Mouse (Mus musculus) cerebellum, adult 2 months (tissue): ENCODE results near the gene Cilp.

Experiments
- CTCF ChIP-seq: fragments of 200-500 bp; IDR thresholded peaks from 2 replicates; pipeline ENCODE4 v1.5.1; 2011; ENCODE audit warnings: low read depth, mild to moderate bottlenecking, control low read depth, low read length, moderate library complexity, borderline replicate concordance; ENCODE audit not compliant: insufficient read depth
- POLR2A ChIP-seq: fragments of 200-500 bp; IDR thresholded peaks from 2 replicates; pipeline ENCODE4 v1.6.1; 2011; ENCODE audit warnings: low read length, control low read depth, borderline replicate concordance; ENCODE audit not compliant: insufficient read depth

- no peak for TF ChIP-seq CTCF
- TF ChIP-seq POLR2A, result no peak
Observed at GRCm38 (mm10) chr9:65223927-65224326, 41.1 kb upstream of the Cilp start.
